Mouse (Mus musculus): ENCODE measurements around the gene Gm20661.

DNA sequence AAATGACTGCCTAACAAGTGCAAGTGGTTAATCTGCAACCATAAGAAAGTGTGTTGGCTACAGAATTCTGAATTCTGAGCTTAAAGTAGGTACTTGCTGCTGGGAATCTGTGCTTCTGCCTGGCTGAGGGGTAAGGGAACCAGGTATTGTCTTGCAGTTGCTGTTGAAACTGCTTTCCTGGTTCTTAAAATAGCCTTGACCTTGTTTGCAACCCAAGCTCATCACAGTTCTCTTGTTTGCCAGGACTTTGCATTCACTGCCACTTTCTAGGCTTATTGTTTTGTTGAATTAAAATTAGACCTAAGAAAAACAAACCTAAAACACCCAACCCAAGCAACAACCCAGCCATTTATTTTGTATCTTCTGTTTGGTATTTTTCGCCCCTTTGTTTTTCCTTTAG, 37.9 kb downstream of the Gm20661 start:
- TF ChIP-seq POLR2A (IDR thresholded peaks at IDR 0.05; ENCODE audit: borderline replicate concordance, extremely low read depth, low read depth, low read length) (no peak), CTCF (IDR thresholded peaks at IDR 0.05; ENCODE audit: insufficient read depth, low read length) (no peak)
